Mouse (Mus musculus) CH12.LX (cell line): ENCODE measurements around the gene Mpst. TPM values are rescaled to one million over a fixed set of nuclear protein-coding genes. Genes with fewer than 3 reads are reported as not detected.

ENCODE experiments used
- DNase-seq: peaks from one replicate; pipeline ENCODE4 v3.0.0-alpha.2; 2013; ENCODE audit errors: extremely low read depth
- H3K27ac ChIP-seq: 2 replicates; pipeline ENCODE4 v1.5.1; 2012; ENCODE audit warnings: low read depth, mild to moderate bottlenecking, control low read depth, moderate library complexity; ENCODE audit not compliant: insufficient read depth
- H3K27me3 ChIP-seq: replicated peaks from 2 replicates; pipeline ENCODE3; 2012; ENCODE audit warnings: inconsistent platforms
- H3K36me3 ChIP-seq, 2 experiments: replicated peaks in 1 of 2; 2 replicates each; pipeline versions ENCODE3 to v1.6.1; 2012; ENCODE audit warnings: inconsistent platforms in 1 of 2, low read length in 1 of 2, mild to moderate bottlenecking in 1 of 2, mixed read lengths in 1 of 2, moderate library complexity in 1 of 2; ENCODE audit not compliant: control insufficient read depth in 1 of 2, insufficient read depth in 1 of 2
- H3K4me1 ChIP-seq, 2 experiments: 2 replicates each; pipeline ENCODE4 v1.6.1; 2012; ENCODE audit warnings: inconsistent platforms in 1 of 2, moderate library complexity in 1 of 2; ENCODE audit not compliant: insufficient read depth in 2 of 2, control insufficient read depth in 1 of 2
- H3K4me2 ChIP-seq: 2 replicates; pipeline ENCODE4 v1.6.1; 2012; ENCODE audit warnings: low read depth, mild to moderate bottlenecking, control low read depth; ENCODE audit not compliant: poor library complexity, insufficient read depth, severe bottlenecking
- H3K4me3 ChIP-seq, 3 experiments: fragments of 150-350 bp in 1 of 3; sonication (generic) in 1 of 3; replicated peaks in 1 of 3; 2 replicates each; pipeline versions ENCODE3 to v1.5.1; 2011 to 2012; ENCODE audit warnings: low read depth in 2 of 3, low read length in 2 of 3, mild to moderate bottlenecking in 2 of 3, moderate library complexity in 2 of 3, control low read depth in 1 of 3, improper control_type of control experiment in 1 of 3, inconsistent platforms in 1 of 3, mixed read lengths in 1 of 3; ENCODE audit not compliant: poor library complexity in 1 of 3
- H3K79me2 ChIP-seq: replicated peaks from 2 replicates; pipeline ENCODE4 v1.6.1; 2012; ENCODE audit warnings: mild to moderate bottlenecking, moderate library complexity; ENCODE audit not compliant: control insufficient read depth, poor library complexity, insufficient read depth, severe bottlenecking; ENCODE audit errors: extremely low read depth
- H3K9ac ChIP-seq: 2 replicates; pipeline ENCODE4 v1.6.1; 2012; ENCODE audit warnings: low read depth, mild to moderate bottlenecking, control low read depth, moderate library complexity; ENCODE audit not compliant: insufficient read depth
- H3K9me3 ChIP-seq: replicated peaks from 2 replicates; pipeline ENCODE3; 2012; ENCODE audit warnings: low read length, inconsistent platforms, mixed read lengths
- BHLHE40 ChIP-seq: IDR thresholded peaks from 2 replicates; pipeline ENCODE4 v1.6.1; 2011; ENCODE audit warnings: mild to moderate bottlenecking, low read depth, low read length, improper control_type of control experiment
- IRF4 ChIP-seq: IDR thresholded peaks from 2 replicates; pipeline ENCODE4 v1.6.1; 2014; ENCODE audit warnings: low read depth, mild to moderate bottlenecking, inconsistent platforms, low read length, improper control_type of control experiment
- JUND ChIP-seq: conservative IDR thresholded peaks from 2 replicates; pipeline ENCODE4 v1.6.1; 2011; ENCODE audit warnings: low read depth, low read length, improper control_type of control experiment
- MAFK ChIP-seq: IDR thresholded peaks from 2 replicates; pipeline ENCODE4 v1.6.1; 2011; ENCODE audit warnings: low read length, improper control_type of control experiment; ENCODE audit not compliant: insufficient replicate concordance
- MAX ChIP-seq: IDR thresholded peaks from 2 replicates; pipeline ENCODE4 v1.6.1; 2011; ENCODE audit warnings: low read length, improper control_type of control experiment
- MAZ ChIP-seq: IDR thresholded peaks from 2 replicates; pipeline ENCODE4 v1.6.1; 2012; ENCODE audit warnings: low read depth, mild to moderate bottlenecking, inconsistent platforms, low read length, improper control_type of control experiment, moderate library complexity
- MEF2A ChIP-seq: IDR thresholded peaks from 2 replicates; pipeline ENCODE4 v1.6.1; 2014; ENCODE audit warnings: low read depth, mild to moderate bottlenecking, inconsistent platforms, low read length, improper control_type of control experiment, borderline replicate concordance
- MXI1 ChIP-seq: IDR thresholded peaks from 2 replicates; pipeline ENCODE4 v1.6.1; 2011; ENCODE audit warnings: mild to moderate bottlenecking, low read depth, low read length, improper control_type of control experiment
- POLR2A ChIP-seq: IDR thresholded peaks from 2 replicates; pipeline ENCODE4 v1.6.1; 2011; ENCODE audit warnings: low read depth, mild to moderate bottlenecking, improper control_type of control experiment, low read length
- POLR2AphosphoS2 ChIP-seq: IDR thresholded peaks from 2 replicates; pipeline ENCODE4 v1.6.1; 2011; ENCODE audit warnings: low read depth, low read length, improper control_type of control experiment
- RCOR1 ChIP-seq: conservative IDR thresholded peaks from 2 replicates; pipeline ENCODE4 v1.6.1; 2012; ENCODE audit warnings: low read depth, mild to moderate bottlenecking, inconsistent platforms, low read length, improper control_type of control experiment
- SIN3A ChIP-seq: IDR thresholded peaks from 2 replicates; pipeline ENCODE4 v1.6.1; 2012; ENCODE audit warnings: low read length, improper control_type of control experiment, inconsistent platforms
- SMC3 ChIP-seq: IDR thresholded peaks from 2 replicates; pipeline ENCODE4 v1.6.1; 2011; ENCODE audit warnings: low read depth, low read length, improper control_type of control experiment
- TBP ChIP-seq: conservative IDR thresholded peaks from 2 replicates; pipeline ENCODE4 v1.6.1; 2011; ENCODE audit warnings: low read depth, low read length, improper control_type of control experiment
- USF2 ChIP-seq: conservative IDR thresholded peaks from 2 replicates; pipeline ENCODE4 v1.6.1; 2011; ENCODE audit warnings: low read depth, low read length, improper control_type of control experiment
- ZMIZ1 ChIP-seq: IDR thresholded peaks from 2 replicates; pipeline ENCODE4 v1.6.1; 2012; ENCODE audit warnings: low read depth, mild to moderate bottlenecking, inconsistent platforms, low read length, improper control_type of control experiment
- dilution Hi-C: fragments of 300-500 bp; cut with MboI; formaldehyde crosslinking; loops from 2 replicates; pipeline ENCODE4 v1.14.3; 2020; ENCODE audit warnings: low sequenced_read_pairs; ENCODE audit not compliant: extremely low pct_unique_long_range_greater_than_20kb, extremely low pct_ligation_motif_present
- in situ Hi-C: fragments of 300-500 bp; cut with MboI; formaldehyde crosslinking; loops from 3 replicates; pipeline ENCODE4 v1.14.3; 2019; ENCODE audit warnings: low sequenced_read_pairs, low pct_ligation_motif_present, low pct_unique_long_range_greater_than_20kb, mixed read lengths
- polyA plus RNA-seq: library from polyadenylated mRNA; unstranded; fragments of >175 nt; gene quantifications from 2 replicates; pipeline ENCODE4 v1.2.1, GENCODE M21; 2012; ENCODE audit warnings: low read depth; ENCODE audit not compliant: insufficient read length
- total RNA-seq, 2 experiments: library from RNA; depleted of rRNA; stranded (reverse); fragments of 300-350 nt in 1 of 2; fragments of >200 nt in 1 of 2; gene quantifications; 2 replicates each; pipeline ENCODE4 v1.2.3; 2012 to 2014

Mpst gene
- total and polyA plus RNA-seq, 3 experiments = 24.4 to 46.3 (median 27.0) TPM

- TF ChIP-seq POLR2A (no peak), BHLHE40 (no peak), MEF2A (no peak), MAFK (no peak)
- no peak for DNase-seq
- Histone ChIP-seq H3K4me2 (no peak overlapping the region), H3K4me1 (peaks cover 19 to 37% of the 10 kb centered on the region in 2 experiments), H3K9ac (no peak overlapping the region), H3K36me3 (no peaks in the 10 kb centered on the region), H3K27ac (no peak overlapping the region), H3K27me3 (peaks cover 55% of the 10 kb centered on the region), H3K79me2 (no peaks in the 10 kb centered on the region), H3K9me3 (no peaks in the 10 kb centered on the region), H3K4me3 (no peak overlapping the region)
- dilution Hi-C loops (no loop called here), in situ Hi-C loops (loop anchor here (25.0 kb wide), 1 partner anchor 298 kb away; no protein-coding TSS in a partner anchor)
These were observed 32.8 kb downstream of the Mpst start for GRCm38 (mm10) chr15:78438973-78439372.

GRCm38 (mm10) chr15:78442231-78442630 lies 36.0 kb downstream of the Mpst start:
- dilution Hi-C loops = no loop called here
- peaks cover 13 to 36% of the 10 kb centered on the region in 2 experiments for H3K4me1 ChIP-seq
- no peak overlapping the region for H3K9ac ChIP-seq
- in situ Hi-C loops = loop anchor here (10.0 to 25.0 kb wide), 2 partner anchors 93 to 295 kb away; partner anchors contain the start of gene C1qtnf6
- H3K4me2 ChIP-seq = no peak overlapping the region
- no peaks in the 10 kb centered on the region for H3K36me3 ChIP-seq
- H3K4me3 ChIP-seq = no peak overlapping the region
- no peak for TF ChIP-seq MXI1
- TF ChIP-seq SMC3 = no peak
- no peak for TF ChIP-seq MAZ
- no peak for TF ChIP-seq BHLHE40
- TF ChIP-seq SIN3A = no peak
- no peak for TF ChIP-seq JUND
- no peak for TF ChIP-seq USF2
- TF ChIP-seq MAX = no peak
- TF ChIP-seq IRF4 = no peak
- no peak for TF ChIP-seq RCOR1
- TF ChIP-seq TBP = no peak
- TF ChIP-seq POLR2AphosphoS2 = no peak
- TF ChIP-seq ZMIZ1 = no peak
- TF ChIP-seq, all 38 proteins: peak for 0
- Histone ChIP-seq H3K27ac (no peak overlapping the region), H3K79me2 (no peaks in the 10 kb centered on the region), H3K27me3 (peaks cover 25% of the 10 kb centered on the region), H3K9me3 (no peaks in the 10 kb centered on the region)
- no peak for DNase-seq
